Mouse (Mus musculus) left cerebral cortex, postnatal 25 days (tissue): ENCODE measurements around the gene Cxcl14. TPM values are rescaled to one million over a fixed set of nuclear protein-coding genes. Genes with fewer than 3 reads are reported as not detected.

Source experiments
- DNase-seq, 2 experiments: peaks; one replicate each; pipeline ENCODE4 v3.0.0; 2022; ENCODE audit warnings: low spot score in 2 of 2, mixed read lengths in 1 of 2
- intact Hi-C: fragments of 180-260 bp; cut with DNase I; formaldehyde crosslinking; loops from one replicate; pipeline ENCODE4 v1.15.1; 2025
- total RNA-seq, 2 experiments: library from RNA; stranded (reverse); gene quantifications; 2 replicates each; pipeline ENCODE4 v1.2.3; 2021

Cxcl14 gene
- total RNA-seq, result 100 to 1,000 TPM; 130 to 158 TPM

GRCm38 (mm10) chr13:56295943-56296658 is at the start of gene Cxcl14:
Gene Cxcl14 (minus strand): TSS chr13:56296551.
- intact Hi-C loops, result no loop called here
- peak; percentile 50 to 67 for DNase-seq

GRCm38 (mm10) chr13:56344355-56344754 is 48.0 kb upstream of the Cxcl14 start:
- intact Hi-C loops, result no loop called here
- DNase-seq, result no peak

GRCm38 (mm10) chr13:56342491-56342890 is 46.1 kb upstream of the Cxcl14 start:
- intact Hi-C loops, result no loop called here
- no peak for DNase-seq

- intact Hi-C loops, result no loop called here
- no peak for DNase-seq
Measured at GRCm38 (mm10) chr13:56340513-56340912, 44.2 kb upstream of the Cxcl14 start.

- DNase-seq, result no peak
- intact Hi-C loops, result loop anchor here (5.0 kb wide), 1 partner anchor 53 kb away; no protein-coding TSS in a partner anchor
Measured at GRCm38 (mm10) chr13:56339816-56340215, 43.5 kb upstream of the Cxcl14 start.

GRCm38 (mm10) chr13:56336982-56337381 is 40.6 kb upstream of the Cxcl14 start:
- intact Hi-C loops, result loop anchor here (5.0 kb wide), 1 partner anchor 50 kb away; no protein-coding TSS in a partner anchor
- DNase-seq, result no peak

- DNase-seq, result no peak
- intact Hi-C loops, result loop anchor here (5.0 kb wide), 1 partner anchor 48 kb away; no protein-coding TSS in a partner anchor
Measured at GRCm38 (mm10) chr13:56334802-56335690, 38.7 kb upstream of the Cxcl14 start.

- intact Hi-C loops, result no loop called here
- DNase-seq, result no peak
Measured at GRCm38 (mm10) chr13:56334236-56334635, 37.9 kb upstream of the Cxcl14 start.

- DNase-seq, result no peak
- intact Hi-C loops, result no loop called here
Measured at GRCm38 (mm10) chr13:56332356-56332755, 36.0 kb upstream of the Cxcl14 start.

GRCm38 (mm10) chr13:56330603-56331455 is 34.5 kb upstream of the Cxcl14 start:
- intact Hi-C loops, result no loop called here
- DNase-seq, result no peak

- no peak for DNase-seq
- intact Hi-C loops, result no loop called here
Measured at GRCm38 (mm10) chr13:56329769-56330168, 33.4 kb upstream of the Cxcl14 start.

GRCm38 (mm10) chr13:56329165-56329564 is 32.8 kb upstream of the Cxcl14 start:
- intact Hi-C loops, result no loop called here
- DNase-seq, result no peak

GRCm38 (mm10) chr13:56327779-56328178 is 31.4 kb upstream of the Cxcl14 start:
- intact Hi-C loops, result no loop called here
- DNase-seq, result no peak

- no peak for DNase-seq
- intact Hi-C loops, result no loop called here
Measured at GRCm38 (mm10) chr13:56321635-56322034, 25.3 kb upstream of the Cxcl14 start.

- DNase-seq, result peak; percentile 38 to 80
- intact Hi-C loops, result no loop called here
Measured at GRCm38 (mm10) chr13:56316930-56317329, 20.6 kb upstream of the Cxcl14 start.

GRCm38 (mm10) chr13:56315201-56315600 is 18.9 kb upstream of the Cxcl14 start:
- intact Hi-C loops, result no loop called here
- DNase-seq, result peak in 1 of 2 experiments; percentile 39

- no peak for DNase-seq
- intact Hi-C loops, result no loop called here
Measured at GRCm38 (mm10) chr13:56305058-56305457, 8.7 kb upstream of the Cxcl14 start.

GRCm38 (mm10) chr13:56304453-56304852 is 8.1 kb upstream of the Cxcl14 start:
- no peak for DNase-seq
- intact Hi-C loops, result no loop called here

GRCm38 (mm10) chr13:56299336-56299735 is 3.0 kb upstream of the Cxcl14 start:
- no peak for DNase-seq
- intact Hi-C loops, result no loop called here

- intact Hi-C loops, result no loop called here
- no peak for DNase-seq
Measured at GRCm38 (mm10) chr13:56296659-56297020, 289 bp upstream of the Cxcl14 start.
